Mouse (Mus musculus) regulatory T cell (primary cell): ENCODE data around the gene Ntrk3.

ENCODE experiments used
- in situ Hi-C: fragments of 300-600 bp; cut with MboI, MseI; formaldehyde crosslinking; loops from one replicate; pipeline ENCODE4 v1.15.1; 2025; ENCODE audit warnings: high pct_unique_total_duplicates

The Ntrk3 gene

GRCm38 (mm10) chr7:78737614-78738210 is at the start of gene Ntrk3:
Gene Ntrk3, minus strand, starts transcription at chr7:78738012.
- in situ Hi-C loops: no loop called here

- in situ Hi-C loops: no loop called here
Observed at GRCm38 (mm10) chr7:78785906-78786305, 48.1 kb upstream of the Ntrk3 start.

GRCm38 (mm10) chr7:78782639-78783581 is 45.1 kb upstream of the Ntrk3 start, which contains the start of the genes Mrps11 and Mrpl46:
Gene Mrps11, plus strand, starts transcription at chr7:78783119.
Gene Mrpl46, minus strand, starts transcription at chr7:78783531.
- in situ Hi-C loops: no loop called here

GRCm38 (mm10) chr7:78778741-78779140 is 40.9 kb upstream of the Ntrk3 start:
- in situ Hi-C loops: no loop called here

GRCm38 (mm10) chr7:78770936-78771335 is 33.1 kb upstream of the Ntrk3 start:
- in situ Hi-C loops: no loop called here

- in situ Hi-C loops: loop anchor here (5.0 kb wide), 3 partner anchors 112 to 202 kb away; no protein-coding TSS in a partner anchor
Observed at GRCm38 (mm10) chr7:78769075-78769652, 31.4 kb upstream of the Ntrk3 start.

GRCm38 (mm10) chr7:78767929-78768531 is 30.2 kb upstream of the Ntrk3 start:
- in situ Hi-C loops: loop anchor here (5.0 kb wide), 3 partner anchors 111 to 201 kb away; no protein-coding TSS in a partner anchor

- in situ Hi-C loops: loop anchor here (5.0 kb wide), 3 partner anchors 109 to 199 kb away; no protein-coding TSS in a partner anchor
Observed at GRCm38 (mm10) chr7:78766019-78766683, 28.3 kb upstream of the Ntrk3 start.

GRCm38 (mm10) chr7:78765215-78765631 is 27.4 kb upstream of the Ntrk3 start:
- in situ Hi-C loops: loop anchor here (5.0 kb wide), 3 partner anchors 108 to 198 kb away; no protein-coding TSS in a partner anchor

GRCm38 (mm10) chr7:78763801-78764200 is 26.0 kb upstream of the Ntrk3 start:
- in situ Hi-C loops: no loop called here

- in situ Hi-C loops: no loop called here
Observed at GRCm38 (mm10) chr7:78754458-78755000, 16.7 kb upstream of the Ntrk3 start.

- in situ Hi-C loops: no loop called here
Observed at GRCm38 (mm10) chr7:78753752-78754457, 16.1 kb upstream of the Ntrk3 start.

GRCm38 (mm10) chr7:78752961-78753360 is 15.1 kb upstream of the Ntrk3 start:
- in situ Hi-C loops: no loop called here

- in situ Hi-C loops: no loop called here
Observed at GRCm38 (mm10) chr7:78743731-78744385, 6.0 kb upstream of the Ntrk3 start.

GRCm38 (mm10) chr7:78739351-78740000 is 1.7 kb upstream of the Ntrk3 start:
- in situ Hi-C loops: no loop called here

GRCm38 (mm10) chr7:78737196-78737595 is 616 bp downstream of the Ntrk3 start:
- in situ Hi-C loops: no loop called here

- in situ Hi-C loops: no loop called here
Observed at GRCm38 (mm10) chr7:78731391-78731790, 6.4 kb downstream of the Ntrk3 start.

GRCm38 (mm10) chr7:78724591-78724990 is 13.2 kb downstream of the Ntrk3 start:
- in situ Hi-C loops: no loop called here

- in situ Hi-C loops: no loop called here
Observed at GRCm38 (mm10) chr7:78722051-78722450, 15.8 kb downstream of the Ntrk3 start.
